ENCODE assay signal across 39 mouse cellular contexts in the genomic region with DNA sequence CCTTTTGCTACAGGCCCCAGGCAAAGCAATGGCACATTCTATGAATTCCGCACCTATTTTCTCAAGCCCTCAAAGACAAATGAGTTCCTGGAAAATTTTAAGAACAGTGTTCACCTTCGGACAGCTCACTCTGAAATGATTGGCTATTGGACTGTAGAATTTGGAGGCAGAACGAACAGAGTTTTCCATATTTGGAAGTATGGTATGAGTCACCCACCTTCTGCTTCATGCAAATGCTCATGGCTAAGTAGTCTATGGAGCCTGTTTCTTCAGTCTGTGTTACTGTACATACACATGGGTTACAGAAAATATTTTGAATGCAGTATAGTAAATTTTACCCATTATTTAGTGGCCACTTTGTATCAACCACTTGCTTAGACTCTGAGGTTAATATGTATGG. TPM values are rescaled to one million over a fixed set of nuclear protein-coding genes. Genes with fewer than 3 reads are reported as not detected.
"Had no signal": no experiment of that assay in that cellular context is flagged by ENCODE, and none has a peak within 500 bp of the region (broad histone marks: within the 10 kb centered on the region; RNA-seq: fewer than 3 reads in every experiment).

No protein-coding gene starts in this region.

- H3K4me3 ChIP-seq: embryonic facial prominence, embryonic 10.5 days; embryonic facial prominence, embryonic 12.5 days; embryonic facial prominence, embryonic 13.5 days; embryonic facial prominence, embryonic 15.5 days; erythroblast, embryonic 14.5 days; forebrain, embryonic 10.5 days; forebrain, embryonic 12.5 days; forebrain, embryonic 13.5 days; gastrocnemius, adult 2 months; heart, adult 2 months; heart, embryonic 10.5 days; heart, embryonic 12.5 days had no signal

- ATAC-seq: forebrain, embryonic 13.5 days; forebrain, embryonic 14.5 days; forebrain, embryonic 16.5 days; forebrain, postnatal 0 days had no signal

- H3K4me2 ChIP-seq: embryonic facial prominence, embryonic 12.5 days; embryonic facial prominence, embryonic 13.5 days; embryonic facial prominence, embryonic 15.5 days; forebrain, embryonic 12.5 days; forebrain, embryonic 13.5 days; heart, embryonic 11.5 days; heart, embryonic 12.5 days had no signal

- H3K9ac ChIP-seq: embryonic facial prominence, embryonic 12.5 days; embryonic facial prominence, embryonic 13.5 days; embryonic facial prominence, embryonic 15.5 days; forebrain, embryonic 12.5 days; forebrain, embryonic 13.5 days; forebrain, postnatal 0 days; heart, embryonic 12.5 days had no signal

- H3K4me1 ChIP-seq: forebrain, embryonic 13.5 days had no signal

- H3K27ac ChIP-seq: embryonic facial prominence, embryonic 10.5 days; embryonic facial prominence, embryonic 12.5 days; embryonic facial prominence, embryonic 13.5 days; embryonic facial prominence, embryonic 15.5 days; forebrain, embryonic 10.5 days; forebrain, embryonic 12.5 days; forebrain, embryonic 13.5 days; gastrocnemius, adult 2 months; heart, adult 2 months; heart, embryonic 10.5 days had no signal

- H3K27me3 ChIP-seq: embryonic facial prominence, embryonic 12.5 days; embryonic facial prominence, embryonic 13.5 days; embryonic facial prominence, embryonic 15.5 days; forebrain, embryonic 12.5 days; forebrain, embryonic 13.5 days; heart, embryonic 12.5 days had no signal

- H3K9me3 ChIP-seq: forebrain, embryonic 12.5 days had no signal

- DNase-seq: cerebellum, adult 9-10 months; cerebellum, adult 9-11 months; cerebellum, postnatal 10 days; cerebellum, postnatal 14 days; cerebellum, postnatal 25 days; cerebellum, postnatal 36 days; embryo, embryonic 11 days; forebrain, postnatal 0 days; gastrocnemius, adult 2 months; gastrocnemius, postnatal 10 days; gastrocnemius, postnatal 14 days; gastrocnemius, postnatal 25 days; gastrocnemius, postnatal 36 days; heart, adult 18-20 months; heart, adult 2 months had no signal

RNA-seq across cellular contexts. Expression of gene Nipsnap3a, which starts 26.0 kb away (rescaled TPM):
- total RNA-seq: common myeloid progenitor, adult 5-6 weeks; forebrain, postnatal 0 days; gastrocnemius, adult 18-20 months; gastrocnemius, adult 2 months; gastrocnemius, adult 8-10 months; gastrocnemius, postnatal 10 days; gastrocnemius, postnatal 14 days; gastrocnemius, postnatal 25 days; gastrocnemius, postnatal 36 days; gastrocnemius, postnatal 4 days; granulocyte monocyte progenitor cell, adult 5-6 weeks; heart, adult 18-20 months; heart, adult 2 months; heart, adult 8-10 months had no signal
- polyA plus RNA-seq: cortical plate, adult 2 months; embryonic facial prominence, embryonic 10.5 days; embryonic facial prominence, embryonic 11.5 days; embryonic facial prominence, embryonic 12.5 days; embryonic facial prominence, embryonic 13.5 days; embryonic facial prominence, embryonic 15.5 days; erythroblast, embryonic 14.5 days; forebrain, embryonic 10.5 days; forebrain, embryonic 12.5 days; forebrain, embryonic 13.5 days; forebrain, embryonic 14.5 days; forebrain, embryonic 16.5 days; forebrain, postnatal 0 days; frontal cortex, adult 2 months; gonadal fat pad, adult 2 months; heart, adult 2 months; heart, embryonic 10.5 days; heart, embryonic 11.5 days; heart, embryonic 12.5 days had no signal

RNA-seq across cellular contexts. Expression of gene Olfr270, which starts 50.7 kb away (rescaled TPM):
- total RNA-seq: common myeloid progenitor, adult 5-6 weeks; forebrain, postnatal 0 days; gastrocnemius, adult 18-20 months; gastrocnemius, adult 2 months; gastrocnemius, adult 8-10 months; gastrocnemius, postnatal 10 days; gastrocnemius, postnatal 14 days; gastrocnemius, postnatal 25 days; gastrocnemius, postnatal 36 days; gastrocnemius, postnatal 4 days; granulocyte monocyte progenitor cell, adult 5-6 weeks; heart, adult 18-20 months; heart, adult 2 months; heart, adult 8-10 months had no signal
- polyA plus RNA-seq: cortical plate, adult 2 months; embryonic facial prominence, embryonic 10.5 days; embryonic facial prominence, embryonic 11.5 days; embryonic facial prominence, embryonic 12.5 days; embryonic facial prominence, embryonic 13.5 days; embryonic facial prominence, embryonic 14.5 days; embryonic facial prominence, embryonic 15.5 days; erythroblast, embryonic 14.5 days; forebrain, embryonic 10.5 days; forebrain, embryonic 12.5 days; forebrain, embryonic 13.5 days; forebrain, embryonic 14.5 days; forebrain, embryonic 16.5 days; forebrain, postnatal 0 days; frontal cortex, adult 2 months; heart, adult 2 months; heart, embryonic 10.5 days; heart, embryonic 11.5 days; heart, embryonic 12.5 days had no signal
